Mouse (Mus musculus) lung, adult 2 months (tissue): ENCODE results near the gene Arrdc1. TPM values are rescaled to one million over a fixed set of nuclear protein-coding genes. Genes with fewer than 3 reads are reported as not detected.
"Not testable (repeated sequence)": the region's sequence is repeated elsewhere in the genome, so short reads cannot be mapped to it uniquely, and the experiment has no call there.

Source experiments
- DNase-seq: peaks from one replicate; pipeline ENCODE4 v3.0.0; 2022
- H3K4me1 ChIP-seq: fragments of 200-500 bp; 2 replicates; pipeline ENCODE4 v1.6.1; 2011; ENCODE audit warnings: low read length; ENCODE audit not compliant: control insufficient read depth, insufficient read depth
- H3K4me3 ChIP-seq: fragments of 200-500 bp; replicated peaks from 2 replicates; pipeline ENCODE3; 2011; ENCODE audit warnings: low read depth, mild to moderate bottlenecking, control low read depth, low read length; ENCODE audit errors: extremely low read depth
- CTCF ChIP-seq: fragments of 200-500 bp; IDR thresholded peaks from 2 replicates; pipeline ENCODE4 v1.5.1; 2011; ENCODE audit warnings: mild to moderate bottlenecking, low read length, control low read depth; ENCODE audit not compliant: insufficient read depth
- POLR2A ChIP-seq: fragments of 200-500 bp; IDR thresholded peaks from 2 replicates; pipeline ENCODE4 v1.6.1; 2011; ENCODE audit warnings: low read depth, mild to moderate bottlenecking, control low read depth, low read length, borderline replicate concordance; ENCODE audit errors: extremely low read depth
- WGBS: fragments of 180-500 bp; shearing (Covaris S2); methylation state at CpG from one replicate; pipeline ENCODE4 v1.1.7; 2018; 5-methylcytosine and 5-hydroxymethylcytosine counted together
- polyA plus RNA-seq: library from polyadenylated mRNA; depleted of rRNA; stranded (reverse); fragments of >200 nt; gene quantifications from 2 replicates; pipeline ENCODE4 v1.2.3, GENCODE M21; 2012; rRNA removed

Gene Arrdc1
- polyA plus RNA-seq = 221 and 242 TPM in 2 replicates

DNA sequence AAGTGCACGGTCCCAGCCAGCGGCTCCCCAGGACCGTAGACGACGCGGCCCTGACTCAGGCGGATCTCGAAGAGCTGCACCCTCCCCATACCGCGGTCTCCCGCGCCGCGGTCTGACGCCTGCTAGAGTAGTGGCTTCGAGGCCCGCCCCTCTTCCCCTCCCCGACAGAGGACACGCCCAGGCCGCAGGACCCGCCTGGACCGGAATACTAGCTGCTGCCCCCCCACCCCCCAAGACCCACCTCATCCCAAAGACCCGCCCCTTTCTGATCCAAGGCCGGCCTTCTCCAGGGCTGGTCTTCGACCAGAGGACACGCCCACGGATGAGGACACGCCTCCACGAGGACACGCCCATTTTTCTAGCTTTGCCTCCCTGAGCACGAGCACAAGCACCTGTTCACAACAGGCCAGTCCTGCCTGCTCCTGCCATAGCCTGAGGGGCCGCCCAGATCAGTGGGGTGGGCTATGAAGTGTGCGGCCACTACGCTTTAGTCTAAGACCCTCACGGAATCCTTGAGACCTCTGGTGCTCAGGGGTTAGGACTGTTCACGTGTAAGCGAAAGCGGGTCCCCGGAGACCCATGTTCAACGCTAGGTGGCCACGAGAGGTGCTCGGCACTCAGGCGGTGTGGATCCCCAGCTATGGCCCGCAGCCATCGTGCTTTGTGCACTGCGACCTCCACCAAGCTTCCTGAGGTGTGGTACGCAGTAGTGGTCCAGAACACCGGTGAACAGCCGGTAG lies at the start of gene Arrdc1:
Gene Arrdc1, minus strand, starts transcription at position 196 of the 740 bp plus-strand sequence.
- peak; percentile 93 for DNase-seq
- peak within 1 kb of the TSS; percentile 92 for H3K4me3 ChIP-seq
- peaks cover 8% of the 10 kb centered on the region for H3K4me1 ChIP-seq
- 2% methylated on average over 48 of the region's 49 CpGs for WGBS
- TF ChIP-seq POLR2A (peak; percentile 78; the same call in 1 of the 2 replicates), CTCF (peak; percentile 37; the same call in 1 of the 2 replicates)

DNA sequence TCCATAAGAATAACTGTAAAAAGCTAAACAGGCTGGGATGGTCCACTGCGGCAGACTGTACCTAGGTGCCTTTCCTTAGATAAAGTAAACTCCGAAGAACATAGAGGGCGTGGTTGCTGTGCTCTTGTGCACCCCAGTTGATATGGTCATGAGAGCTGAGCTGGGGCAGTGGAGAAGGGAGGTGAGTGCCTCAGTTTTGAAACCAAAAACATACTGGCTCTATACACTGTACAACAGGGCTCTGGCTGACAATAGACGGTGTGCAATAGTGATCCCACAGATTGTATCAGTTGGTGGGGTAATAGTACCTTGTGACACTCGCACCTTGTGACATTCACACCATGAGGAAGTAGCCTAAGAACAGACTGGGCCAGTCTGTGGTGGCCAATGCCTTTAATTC lies 41.9 kb upstream of the Arrdc1 start:
- no peak for TF ChIP-seq CTCF
- Histone ChIP-seq H3K4me3 (peak overlapping the region; percentile 2), H3K4me1 (0 out of 2 replicates have a peak, but pooled peaks cover 3% of the 10 kb centered on the region)
- 81% methylated on average over 5 of the region's 5 CpGs for WGBS
- DNase-seq = no peak

DNA sequence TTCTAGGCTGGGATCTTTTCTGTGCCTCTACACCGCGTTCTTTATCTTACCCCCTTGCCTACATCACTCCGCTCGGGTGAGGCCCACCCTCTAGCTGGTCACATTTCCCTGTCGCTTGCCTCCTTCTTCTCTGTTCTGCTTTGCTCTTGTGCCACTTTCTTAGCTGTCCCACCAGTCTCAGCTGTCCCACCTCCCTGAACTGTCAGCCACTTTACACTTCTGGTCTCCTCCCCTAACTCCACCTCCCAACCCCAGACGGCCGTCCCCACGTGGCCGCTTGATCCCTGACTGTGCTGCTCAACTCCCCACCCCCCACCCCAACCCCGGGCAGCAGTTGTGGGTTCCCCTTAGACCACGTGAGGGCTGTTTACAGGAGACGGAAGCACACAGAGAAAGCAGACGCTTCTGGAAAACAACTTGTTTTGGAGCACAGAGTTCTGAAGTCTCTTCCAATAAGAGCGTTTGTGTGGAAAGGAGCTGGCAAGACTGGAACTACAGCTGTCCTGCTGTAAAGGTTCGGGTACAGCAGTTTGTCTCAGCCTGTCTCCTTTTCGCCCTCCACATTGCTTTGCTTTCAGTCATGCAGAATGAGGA lies 40.7 kb upstream of the Arrdc1 start, which contains the start of gene Pnpla7:
Gene Pnpla7, plus strand, starts transcription at position 330 of the 594 bp plus-strand sequence.
- 0 out of 2 replicates have a peak, but pooled peaks cover 3% of the 10 kb centered on the region for H3K4me1 ChIP-seq
- under 1% methylated on average over 16 of the region's 16 CpGs for WGBS
- TF ChIP-seq CTCF (no peak), POLR2A (peak; percentile 58; the same call in 1 of the 2 replicates)
- peak within 1 kb of the TSS; percentile 82 for H3K4me3 ChIP-seq
- peak; percentile 70 for DNase-seq

GRCm38 (mm10) chr2:24974906-24975703 lies 40.1 kb upstream of the Arrdc1 start, which contains the start of gene Mrpl41:
TSS of gene Mrpl41 (minus strand) at chr2:24975098.
- DNase-seq = peak; percentile 89
- peak within 1 kb of the TSS; percentile 82 for H3K4me3 ChIP-seq
- no peak for TF ChIP-seq CTCF
- TF ChIP-seq POLR2A = peak; percentile 93
- 0 out of 2 replicates have a peak, but pooled peaks cover 3% of the 10 kb centered on the region for H3K4me1 ChIP-seq
- WGBS = under 1% methylated on average over 64 of the region's 64 CpGs

GRCm38 (mm10) chr2:24974452-24974851 lies 39.4 kb upstream of the Arrdc1 start:
- not testable (repeated sequence) for H3K4me1 ChIP-seq, DNase-seq
- 0% methylated on average over 17 of the region's 17 CpGs for WGBS
- H3K4me3 ChIP-seq = peak overlapping the region; percentile 82

DNA sequence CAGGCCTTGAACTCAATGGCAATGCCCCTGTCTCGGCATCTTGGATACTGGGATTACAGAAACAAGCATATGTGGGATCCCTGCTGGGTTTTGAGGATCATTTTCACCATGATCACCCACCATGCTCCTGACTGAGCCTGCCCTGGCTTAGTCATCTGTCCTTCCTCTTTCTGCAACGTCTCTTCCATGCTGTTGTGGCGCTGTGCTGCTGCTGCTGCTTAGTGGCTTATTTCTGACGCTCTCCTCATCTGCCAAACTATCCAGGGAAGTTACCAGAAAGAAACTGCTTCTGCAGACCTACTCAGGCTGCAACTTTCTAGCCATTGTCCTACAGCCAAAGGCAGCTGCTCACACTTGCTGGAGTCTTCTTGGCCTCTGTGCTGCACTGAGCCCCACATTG lies 35.3 kb upstream of the Arrdc1 start:
- no peak for DNase-seq
- no peak for TF ChIP-seq CTCF
- Histone ChIP-seq H3K4me1 (0 out of 2 replicates have a peak, but pooled peaks cover 3% of the 10 kb centered on the region), H3K4me3 (no peak overlapping the region)
- 77% methylated on average over 4 of the region's 4 CpGs for WGBS

- WGBS = 2% methylated on average over 28 of the region's 28 CpGs
- peak within 1 kb of the TSS; percentile 97 for H3K4me3 ChIP-seq
- TF ChIP-seq CTCF (peak; percentile 85), POLR2A (peak; percentile 80; the same call in 1 of the 2 replicates)
- peak; percentile 83 for DNase-seq
- 0 out of 2 replicates have a peak, but pooled peaks cover 5% of the 10 kb centered on the region for H3K4me1 ChIP-seq
Measured at GRCm38 (mm10) chr2:24962304-24963000, 27.4 kb upstream of the Arrdc1 start, which contains the start of gene Dph7. TSS of gene Dph7 (plus strand) at chr2:24962400.

GRCm38 (mm10) chr2:24960910-24961309 lies 25.9 kb upstream of the Arrdc1 start:
- DNase-seq = peak; percentile 17

GRCm38 (mm10) chr2:24952537-24953055 lies 17.5 kb upstream of the Arrdc1 start:
- no peak for TF ChIP-seq POLR2A
- TF ChIP-seq CTCF = no peak
- H3K4me1 ChIP-seq = no peaks in the 10 kb centered on the region
- DNase-seq = no peak
- no peak overlapping the region for H3K4me3 ChIP-seq
- WGBS = 80% methylated on average over 4 of the region's 4 CpGs

More at GRCm38 (mm10) chr2:24960910-24961309, 25.9 kb upstream of the Arrdc1 start:
- TF ChIP-seq POLR2A = no peak
- peak; percentile 63 for TF ChIP-seq CTCF
- H3K4me1 ChIP-seq = 0 out of 2 replicates have a peak, but pooled peaks cover 5% of the 10 kb centered on the region
- H3K4me3 ChIP-seq = no peak overlapping the region
- WGBS = 23% methylated on average over 3 of the region's 3 CpGs
